ENCODE assay signal across 27 mouse cellular contexts in genomic region chr8:45457874-45458273, GRCm38 (mm10). TPM values are rescaled to one million over a fixed set of nuclear protein-coding genes. Genes with fewer than 3 reads are reported as not detected.
A peak's percentile ranks its signal among the peaks of the same experiment; 100 is the strongest.
DNase-seq lines count a peak whose midpoint lies in the region; ATAC-seq and TF ChIP-seq lines count a peak whose summit lies in the region.
"Had no signal": no experiment of that assay in that cellular context is flagged by ENCODE, and none has a peak within 500 bp of the region (broad histone marks: within the 10 kb centered on the region; RNA-seq: fewer than 3 reads in every experiment).

No protein-coding gene starts in this region.

- H3K27ac ChIP-seq in heart, postnatal 0 days (ENCODE audit: low read depth): no peak overlapping the region
- H3K27ac ChIP-seq in layer of hippocampus, adult 2 months: no peak overlapping the region
- no peak overlapping the region for H3K27ac ChIP-seq in midbrain, postnatal 0 days (ENCODE audit: low read depth, low read length)
- no peak overlapping the region for H3K27ac ChIP-seq in midbrain, embryonic 15.5 days
- H3K27ac ChIP-seq: embryonic facial prominence, embryonic 10.5 days; embryonic facial prominence, embryonic 15.5 days; forebrain, embryonic 12.5 days; heart, embryonic 13.5 days; neural tube, embryonic 13.5 days had no signal

- TF ChIP-seq CTCF in heart, postnatal 0 days (IDR thresholded peaks at IDR 0.05; ENCODE audit: low read depth): peak; percentile 37
- peak; percentile 48 for TF ChIP-seq CTCF in layer of hippocampus, adult 2 months (conservative IDR thresholded peaks at IDR 0.05)
- peak; percentile 34 for TF ChIP-seq CTCF in midbrain, postnatal 0 days (IDR thresholded peaks at IDR 0.05)

- no peaks in the 10 kb centered on the region for H3K4me1 ChIP-seq in heart, postnatal 0 days (ENCODE audit: control insufficient read depth, insufficient read depth)
- no peaks in the 10 kb centered on the region for H3K4me1 ChIP-seq in midbrain, postnatal 0 days (ENCODE audit: insufficient read depth, low read length)
- no peaks in the 10 kb centered on the region for H3K4me1 ChIP-seq in midbrain, embryonic 15.5 days
- H3K4me1 ChIP-seq: embryonic facial prominence, embryonic 10.5 days; embryonic facial prominence, embryonic 15.5 days; forebrain, embryonic 12.5 days; neural tube, embryonic 13.5 days had no signal

- ATAC-seq in heart, postnatal 0 days (ENCODE audit: insufficient read depth, low read depth): peak; percentile 41; the same call in 1 of the 2 replicates
- ATAC-seq in midbrain, postnatal 0 days (ENCODE audit: low FRiP score): no peak
- no peak for ATAC-seq in midbrain, embryonic 15.5 days (replicated peaks)
- ATAC-seq: activated CD4-positive, CD25-positive, alpha-beta regulatory T cell, adult 4 months; CD4-positive, CD25-positive, alpha-beta regulatory T cell, adult 4 months; hindbrain, embryonic 16.5 days had no signal

- H3K9ac ChIP-seq in heart, postnatal 0 days (replicated peaks; ENCODE audit: low read depth, low read length): no peak overlapping the region
- no peak overlapping the region for H3K9ac ChIP-seq in midbrain, postnatal 0 days (replicated peaks; ENCODE audit: low read length, poor library complexity, severe bottlenecking)
- H3K9ac ChIP-seq in midbrain, embryonic 15.5 days: no peak overlapping the region
- H3K9ac ChIP-seq: embryonic facial prominence, embryonic 15.5 days; forebrain, embryonic 12.5 days; heart, embryonic 13.5 days; neural tube, embryonic 13.5 days had no signal

- no peak overlapping the region for H3K4me3 ChIP-seq in heart, postnatal 0 days (ENCODE audit: low read depth, low read length)
- no peak overlapping the region for H3K4me3 ChIP-seq in layer of hippocampus, adult 2 months
- H3K4me3 ChIP-seq in midbrain, postnatal 0 days (ENCODE audit: low read depth, low read length): no peak overlapping the region
- H3K4me3 ChIP-seq in midbrain, embryonic 15.5 days: no peak overlapping the region
- H3K4me3 ChIP-seq: embryonic facial prominence, embryonic 10.5 days; embryonic facial prominence, embryonic 15.5 days; forebrain, embryonic 12.5 days; heart, embryonic 13.5 days; neural tube, embryonic 13.5 days had no signal

- no peaks in the 10 kb centered on the region; the same call in 1 of the 2 replicates for H3K9me3 ChIP-seq in heart, postnatal 0 days (replicated peaks; ENCODE audit: control insufficient read depth, low read length)
- no peaks in the 10 kb centered on the region for H3K9me3 ChIP-seq in midbrain, postnatal 0 days (ENCODE audit: low read length)
- no peaks in the 10 kb centered on the region for H3K9me3 ChIP-seq in midbrain, embryonic 15.5 days
- H3K9me3 ChIP-seq: embryonic facial prominence, embryonic 10.5 days; embryonic facial prominence, embryonic 15.5 days; forebrain, embryonic 12.5 days; neural tube, embryonic 13.5 days had no signal

- no peaks in the 10 kb centered on the region for H3K36me3 ChIP-seq in heart, postnatal 0 days (replicated peaks; ENCODE audit: control insufficient read depth, insufficient read depth, low read length)
- no peaks in the 10 kb centered on the region for H3K36me3 ChIP-seq in midbrain, postnatal 0 days (ENCODE audit: insufficient read depth, low read length)
- H3K36me3 ChIP-seq in midbrain, embryonic 15.5 days (replicated peaks): no peaks in the 10 kb centered on the region
- H3K36me3 ChIP-seq: embryonic facial prominence, embryonic 10.5 days; embryonic facial prominence, embryonic 15.5 days; forebrain, embryonic 12.5 days; heart, embryonic 13.5 days; neural tube, embryonic 13.5 days had no signal

- DNase-seq in heart, postnatal 0 days (ENCODE audit: low spot score): no peak
- no peak for DNase-seq in heart, adult 8-10 months (ENCODE audit: low spot score)
- DNase-seq in layer of hippocampus, adult 2 months (ENCODE audit: low spot score in 2 of 2): no peak
- DNase-seq in layer of hippocampus, postnatal 14 days (ENCODE audit: low spot score in 2 of 2): no peak
- DNase-seq in midbrain, postnatal 0 days (ENCODE audit: low spot score): no peak
- no peak for DNase-seq in adrenal gland, postnatal 4 days (ENCODE audit: low spot score in 2 of 2)
- DNase-seq: adrenal gland, adult 2 months; adrenal gland, postnatal 36 days; cerebellum, adult 2 months; cerebellum, postnatal 14 days; gastrocnemius, postnatal 25 days; heart, adult 11 months; heart, postnatal 14 days; kidney, adult 18-20 months; layer of hippocampus, adult 9-11 months; liver; lung, adult 18-20 months; lung, postnatal 10 days had no signal

- TF ChIP-seq EP300 in heart, postnatal 0 days (IDR thresholded peaks at IDR 0.05; ENCODE audit: low read depth): no peak

- H3K27me3 ChIP-seq in heart, postnatal 0 days (ENCODE audit: control insufficient read depth, insufficient read depth, low read length): no peaks in the 10 kb centered on the region
- H3K27me3 ChIP-seq in midbrain, postnatal 0 days (ENCODE audit: insufficient read depth, low read length): no peaks in the 10 kb centered on the region
- H3K27me3 ChIP-seq in midbrain, embryonic 15.5 days (replicated peaks): no peaks in the 10 kb centered on the region
- H3K27me3 ChIP-seq: embryonic facial prominence, embryonic 15.5 days; forebrain, embryonic 12.5 days; heart, embryonic 13.5 days; neural tube, embryonic 13.5 days had no signal

- no peak overlapping the region for H3K4me2 ChIP-seq in heart, postnatal 0 days (ENCODE audit: low read depth, low read length)
- no peak overlapping the region for H3K4me2 ChIP-seq in midbrain, postnatal 0 days (ENCODE audit: low read depth, low read length, poor library complexity, severe bottlenecking)
- no peak overlapping the region for H3K4me2 ChIP-seq in midbrain, embryonic 15.5 days
- H3K4me2 ChIP-seq: embryonic facial prominence, embryonic 15.5 days; forebrain, embryonic 12.5 days; heart, embryonic 13.5 days; neural tube, embryonic 13.5 days had no signal

RNA-seq across cellular contexts. Expression of gene Tlr3, which starts 47.0 kb away (rescaled TPM):
- total RNA-seq in heart, postnatal 0 days (2014; rRNA removed; ENCODE audit: low replicate concordance): 2.9 and 6.6 TPM in 2 replicates
- 2.3 and 2.9 TPM in 2 replicates for polyA plus RNA-seq in heart, postnatal 0 days (2015; fragmentation: Nextera tagmentation; extraction: Ambion mirVana)
- total RNA-seq in heart, adult 8-10 months (2022): 1 to 10 TPM; 4.8 to 6.7 (median 5.3) TPM
- 10 to 100 TPM in 1 of 2 experiments, 1 to 10 TPM in 1; 7.6 to 10.5 TPM for total RNA-seq in layer of hippocampus, adult 2 months (2021)
- 1 to 10 TPM; 6.5 to 7.7 TPM for total RNA-seq in layer of hippocampus, postnatal 14 days (2021)
- total RNA-seq in midbrain, postnatal 0 days (2014; rRNA removed): 1.2 and 2.5 TPM in 2 replicates
- polyA plus RNA-seq in midbrain, postnatal 0 days (2015; fragmentation: Nextera tagmentation; extraction: Ambion mirVana): 0.96 and 1.7 TPM in 2 replicates
- 1.1 and 1.3 TPM in 2 replicates for polyA plus RNA-seq in midbrain, embryonic 15.5 days (2015; fragmentation: Nextera tagmentation; extraction: Ambion mirVana)
- total RNA-seq in adrenal gland, postnatal 4 days (2021): 10 to 100 TPM in 1 of 2 experiments, 1 to 10 TPM in 1; 9.7 to 10.7 TPM

RNA-seq across cellular contexts. Expression of gene Sorbs2, which starts 49.7 kb away (rescaled TPM):
- 385 and 419 TPM in 2 replicates for total RNA-seq in heart, postnatal 0 days (2014; rRNA removed; ENCODE audit: low replicate concordance)
- polyA plus RNA-seq in heart, postnatal 0 days (2015; fragmentation: Nextera tagmentation; extraction: Ambion mirVana): 205 and 228 TPM in 2 replicates
- total RNA-seq in heart, adult 8-10 months (2022): 100 to 1,000 TPM; 587 to 749 (median 714) TPM
- 100 to 1,000 TPM; 192 to 195 TPM for total RNA-seq in layer of hippocampus, adult 2 months (2021)
- total RNA-seq in layer of hippocampus, postnatal 14 days (2021): 100 to 1,000 TPM; 158 to 166 TPM
- 79.5 and 84.9 TPM in 2 replicates for total RNA-seq in midbrain, postnatal 0 days (2014; rRNA removed)
- polyA plus RNA-seq in midbrain, postnatal 0 days (2015; fragmentation: Nextera tagmentation; extraction: Ambion mirVana): 27.7 and 36.1 TPM in 2 replicates
- polyA plus RNA-seq in midbrain, embryonic 15.5 days (2015; fragmentation: Nextera tagmentation; extraction: Ambion mirVana): 56.8 and 65.1 TPM in 2 replicates
- total RNA-seq in adrenal gland, postnatal 4 days (2021): 10 to 100 TPM; 88.1 TPM
